Mouse (Mus musculus) layer of hippocampus, postnatal 36 days (tissue): ENCODE data around the gene Eya2. TPM values are rescaled to one million over a fixed set of nuclear protein-coding genes. Genes with fewer than 3 reads are reported as not detected.

Experiments used
- DNase-seq, 2 experiments: peaks; one replicate each; pipeline ENCODE4 v3.0.0; 2022
- total RNA-seq, 2 experiments: library from RNA; stranded (reverse); gene quantifications; 2 replicates each; pipeline ENCODE4 v1.2.3; 2021

The Eya2 gene
- total RNA-seq, 2 experiments from 2014 or later: 2.5 to 3.2 TPM

DNA sequence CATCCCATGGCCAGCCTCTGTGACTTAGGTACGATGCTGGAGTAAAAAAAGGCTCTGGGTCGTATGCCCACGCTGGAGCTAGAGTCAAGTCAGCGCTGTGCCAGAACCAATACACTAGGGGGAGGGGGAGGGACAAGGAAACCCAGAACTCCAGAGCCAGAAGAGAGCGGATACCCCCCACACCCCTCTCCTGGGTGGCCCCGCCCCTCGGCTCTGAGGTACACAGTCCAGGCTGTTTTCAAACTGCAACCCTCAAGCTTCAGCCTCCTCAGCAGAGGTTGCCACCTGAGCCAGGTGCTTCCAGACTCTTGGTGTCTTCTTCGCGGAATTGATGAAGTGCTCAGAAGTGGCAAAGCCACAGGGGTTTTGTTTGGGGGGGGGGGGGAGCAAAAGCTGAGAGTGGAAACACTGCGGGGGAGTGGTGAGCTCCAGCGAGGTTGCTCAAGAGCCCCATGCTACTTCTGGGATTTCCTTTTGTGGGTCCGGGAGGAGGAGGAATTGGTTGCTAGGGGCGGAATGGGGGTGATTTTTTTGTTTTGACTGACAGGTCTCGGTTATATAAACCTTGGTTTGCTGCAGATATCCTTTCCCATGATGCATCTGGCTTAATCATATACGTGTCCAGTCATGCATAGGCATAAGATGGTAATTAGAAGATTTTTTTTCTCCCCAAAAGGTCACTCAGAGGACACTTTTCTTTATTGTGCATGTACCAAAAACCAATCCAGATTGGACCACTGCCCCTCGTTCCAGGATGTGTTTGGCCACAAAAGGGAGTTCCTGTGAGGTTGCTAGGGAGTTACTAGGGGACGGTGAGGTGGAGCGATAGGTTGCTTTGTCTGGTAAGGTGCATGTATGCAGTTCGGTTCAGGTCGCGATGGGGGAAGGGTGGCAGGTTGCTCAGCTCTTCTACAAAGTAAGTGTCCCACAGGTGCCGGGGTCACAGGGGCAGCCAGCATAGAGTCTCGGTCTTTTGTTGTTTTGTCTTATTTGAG, 122.6 kb downstream of the Eya2 start:
- DNase-seq: no peak

- DNase-seq: no peak
Observed at GRCm38 (mm10) chr2:165719382-165719781, 124.5 kb downstream of the Eya2 start.

DNA sequence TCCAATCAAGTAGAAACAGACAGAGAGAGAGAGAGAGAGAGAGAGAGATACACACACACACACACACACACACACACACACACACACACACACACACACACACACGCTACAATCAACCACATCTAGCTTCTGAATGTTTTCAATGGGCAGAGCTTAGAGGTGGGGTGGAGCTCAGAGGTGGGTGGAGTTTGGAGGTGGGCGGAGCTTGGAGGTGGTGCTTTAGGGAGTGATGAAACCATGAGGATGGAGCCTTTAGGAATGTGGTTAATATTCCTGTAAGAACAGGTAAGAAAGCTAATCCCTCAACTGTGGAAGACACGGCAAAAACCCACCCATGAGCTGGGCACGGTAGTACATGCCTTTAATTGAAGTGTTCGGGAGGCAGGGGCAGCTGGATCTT, 127.1 kb downstream of the Eya2 start:
- DNase-seq: no peak

DNA sequence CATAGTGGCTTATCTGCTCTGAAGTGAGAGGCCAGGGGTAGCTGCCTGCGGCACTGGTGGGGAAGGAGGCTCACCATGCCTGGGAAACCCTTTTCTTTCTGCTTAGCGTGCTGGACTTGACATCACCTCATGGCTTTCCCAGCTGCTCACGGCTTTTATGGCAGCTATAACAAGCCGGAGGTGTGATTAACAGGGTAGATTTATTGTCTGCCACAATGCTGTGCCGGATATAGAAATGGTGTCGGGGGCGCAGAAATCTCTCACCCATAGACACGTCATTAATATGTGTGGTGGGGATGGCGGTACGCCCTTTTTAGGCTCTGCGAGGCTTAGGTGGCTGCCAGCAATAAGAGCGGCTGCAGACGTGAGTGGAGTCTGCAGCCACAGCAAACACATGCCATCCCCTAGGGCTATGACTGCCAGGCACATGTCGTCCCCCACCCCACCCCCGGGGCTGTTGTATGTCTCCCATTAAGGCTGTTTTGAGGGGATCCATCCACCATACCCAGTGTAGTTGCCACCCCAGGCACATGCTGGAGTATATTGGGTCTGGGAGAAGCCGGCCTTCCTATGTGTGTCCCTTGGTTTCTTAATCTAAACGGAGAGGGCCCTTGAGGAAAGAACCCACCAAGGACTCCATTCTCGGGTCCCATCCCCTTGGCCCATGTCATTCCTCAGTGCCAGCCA, 137.9 kb downstream of the Eya2 start:
- no peak for DNase-seq

- DNase-seq: no peak
Observed at GRCm38 (mm10) chr2:165733701-165734100, 138.9 kb downstream of the Eya2 start.

DNA sequence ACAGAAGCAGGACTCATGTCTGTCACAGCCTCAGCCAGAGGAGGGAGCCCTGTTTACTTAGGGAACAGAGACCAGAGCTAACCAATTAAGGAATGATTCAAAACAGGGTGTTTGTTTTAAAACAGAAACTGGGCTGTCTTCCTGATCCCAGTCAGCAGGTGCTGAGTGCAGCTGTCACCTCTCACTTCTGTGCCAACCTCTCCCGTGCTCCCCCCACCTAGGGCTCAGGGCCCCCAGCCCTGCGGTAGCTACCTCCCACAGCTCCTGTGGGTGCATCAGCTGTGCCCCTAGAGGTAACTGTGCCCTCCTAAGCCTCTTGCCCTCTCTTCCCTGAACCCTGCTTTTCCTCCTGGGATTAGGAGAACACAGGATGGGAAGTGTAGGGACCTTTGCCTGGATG, 141.5 kb downstream of the Eya2 start:
- no peak for DNase-seq

GRCm38 (mm10) chr2:165740381-165740780, 145.5 kb downstream of the Eya2 start:
- DNase-seq: no peak

GRCm38 (mm10) chr2:165740982-165741381, 146.2 kb downstream of the Eya2 start:
- no peak for DNase-seq

DNA sequence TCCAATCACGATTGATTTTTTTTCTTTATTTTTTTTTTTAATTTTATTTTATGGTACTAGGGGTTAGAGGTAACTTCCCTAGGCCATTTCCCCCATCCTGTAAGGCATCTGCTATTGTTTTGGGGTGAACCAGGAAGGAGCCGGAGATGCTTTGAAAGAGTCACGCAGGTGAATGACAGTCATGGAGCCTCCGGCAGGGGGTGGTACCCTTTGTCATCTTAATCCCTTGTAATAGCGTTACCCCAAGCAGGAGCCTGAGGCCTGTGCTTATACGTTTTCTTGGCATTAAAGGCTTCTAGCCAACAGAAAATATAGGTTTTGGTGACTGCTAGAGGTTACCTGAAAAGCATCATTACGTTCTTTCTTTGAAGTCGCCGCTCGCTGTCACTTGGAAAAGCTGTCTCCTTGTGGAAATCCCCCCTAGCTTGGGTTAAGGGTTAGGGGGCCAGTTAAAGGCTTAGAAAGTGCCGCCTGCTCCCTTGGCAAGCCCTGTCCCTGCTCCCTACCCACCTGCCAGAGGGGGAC, 146.8 kb downstream of the Eya2 start:
- DNase-seq: no peak

- DNase-seq: no peak
Observed at GRCm38 (mm10) chr2:165742210-165742786, 147.5 kb downstream of the Eya2 start.

DNA sequence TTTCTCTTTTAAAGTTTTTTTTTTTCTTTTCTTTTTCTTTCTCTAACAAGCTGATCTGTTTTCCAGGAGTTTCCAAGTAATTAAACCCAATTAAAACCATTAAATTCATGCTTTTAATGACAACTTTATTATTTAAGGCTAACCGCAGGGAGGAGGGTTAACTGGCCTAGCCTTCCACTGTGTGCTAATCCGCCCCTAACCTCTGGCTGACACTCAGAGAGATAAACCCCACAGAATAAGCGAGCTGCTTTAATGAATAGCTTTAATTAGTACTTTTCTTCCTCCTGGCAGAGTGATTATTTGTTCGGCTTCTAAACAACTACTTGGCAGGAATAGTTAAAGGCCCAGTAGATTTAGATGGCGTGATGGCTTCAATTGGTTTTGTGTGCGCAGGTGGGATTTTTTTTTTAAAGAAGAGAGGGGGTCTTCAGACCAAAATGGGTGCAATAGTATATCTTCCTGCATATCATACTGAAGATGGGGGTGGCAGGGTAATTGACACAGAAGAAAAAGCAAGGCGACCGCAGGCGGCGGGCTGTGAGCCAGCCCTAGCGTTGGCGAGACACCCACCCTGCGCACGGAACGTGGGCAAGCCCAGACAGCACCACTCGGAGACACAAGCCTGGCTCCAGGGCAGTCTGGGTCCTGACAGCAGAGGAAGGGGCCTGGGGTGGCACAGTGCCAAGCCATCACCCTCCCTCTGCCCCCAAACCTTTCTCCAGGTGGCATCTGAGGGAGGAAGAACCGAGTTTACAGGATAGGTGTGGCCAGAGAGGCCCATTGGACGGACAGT, 150.7 kb downstream of the Eya2 start:
- no peak for DNase-seq

DNA sequence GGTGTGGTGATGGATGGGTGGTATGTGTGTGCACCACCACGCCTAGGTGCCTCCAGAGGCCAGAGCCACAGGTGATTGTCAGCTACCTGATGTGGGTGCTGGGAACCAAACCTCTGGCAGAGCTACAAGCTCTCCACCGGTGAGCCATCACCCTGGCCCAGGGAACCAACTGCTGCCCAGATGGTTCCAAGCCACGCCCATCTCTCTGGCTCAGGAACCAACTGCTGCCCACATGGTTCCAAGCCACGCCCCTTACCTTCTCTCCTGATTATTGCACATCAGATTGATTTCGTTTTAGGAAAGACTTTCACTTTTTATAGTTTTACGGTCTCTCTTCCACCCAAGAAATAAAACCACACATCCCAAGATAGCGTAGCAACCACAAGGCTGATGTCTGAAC, 153.1 kb downstream of the Eya2 start:
- no peak for DNase-seq

GRCm38 (mm10) chr2:165748426-165748825, 153.6 kb downstream of the Eya2 start:
- DNase-seq: no peak

DNA sequence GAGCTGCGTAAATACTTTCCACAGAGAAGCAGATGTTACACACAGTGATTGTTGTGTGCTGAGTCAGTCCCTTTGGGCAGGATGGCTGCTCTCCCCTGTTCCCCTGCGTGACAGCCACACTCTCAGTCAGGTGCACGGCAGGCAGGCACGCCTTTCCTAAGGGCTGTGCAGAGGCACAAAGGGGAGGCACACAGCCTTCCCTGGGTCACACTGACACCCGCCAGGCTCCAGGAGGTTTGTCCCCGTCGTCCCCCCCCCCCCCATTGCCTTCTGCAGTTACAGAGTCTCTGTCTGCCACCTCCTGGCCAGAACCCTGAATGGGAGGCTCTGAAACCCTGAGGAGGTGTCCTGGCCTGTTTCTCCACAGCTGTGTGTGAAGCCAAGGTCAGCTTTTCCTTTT, 156.2 kb downstream of the Eya2 start:
- DNase-seq: no peak

GRCm38 (mm10) chr2:165752704-165753103, 157.9 kb downstream of the Eya2 start:
- no peak for DNase-seq

DNA sequence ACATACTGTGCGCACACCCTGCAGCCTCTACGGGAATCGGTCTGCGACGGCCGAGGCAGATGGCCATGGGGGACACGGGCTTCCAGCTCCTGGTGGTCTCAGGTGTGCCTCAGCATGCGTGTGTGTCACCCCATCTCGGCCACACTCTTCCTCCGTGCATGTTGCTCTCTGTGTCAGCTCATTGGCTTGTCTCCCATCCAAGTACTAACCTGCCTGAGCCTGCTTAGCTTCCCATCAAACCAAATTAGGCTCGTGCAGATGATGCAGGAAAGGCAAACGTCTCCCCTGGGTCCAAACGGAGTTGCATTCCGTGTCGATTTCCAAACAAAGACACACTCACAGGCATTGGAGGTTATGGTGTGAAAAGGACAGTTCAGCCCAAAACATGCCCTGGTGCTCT, 163.0 kb downstream of the Eya2 start:
- DNase-seq: no peak

DNA sequence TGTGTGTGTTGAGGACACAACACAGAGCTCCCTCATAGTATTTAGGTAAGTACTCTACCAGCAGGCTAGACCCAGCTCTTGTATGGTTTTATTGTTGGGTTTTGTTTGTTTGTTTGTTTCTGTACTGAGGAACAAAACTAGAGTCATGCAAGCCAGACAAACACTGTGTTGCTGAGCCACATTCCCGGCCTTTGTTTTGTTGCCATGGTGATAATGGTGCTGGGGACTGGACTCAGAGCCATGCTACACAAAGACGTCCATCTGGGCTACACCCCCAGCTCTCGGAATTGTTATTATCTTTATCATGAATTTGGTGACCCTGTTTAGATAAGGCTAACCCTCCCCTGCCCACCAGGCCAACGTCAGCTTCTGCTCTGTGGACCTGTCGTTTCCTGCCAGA, 163.7 kb downstream of the Eya2 start:
- DNase-seq: no peak

DNA sequence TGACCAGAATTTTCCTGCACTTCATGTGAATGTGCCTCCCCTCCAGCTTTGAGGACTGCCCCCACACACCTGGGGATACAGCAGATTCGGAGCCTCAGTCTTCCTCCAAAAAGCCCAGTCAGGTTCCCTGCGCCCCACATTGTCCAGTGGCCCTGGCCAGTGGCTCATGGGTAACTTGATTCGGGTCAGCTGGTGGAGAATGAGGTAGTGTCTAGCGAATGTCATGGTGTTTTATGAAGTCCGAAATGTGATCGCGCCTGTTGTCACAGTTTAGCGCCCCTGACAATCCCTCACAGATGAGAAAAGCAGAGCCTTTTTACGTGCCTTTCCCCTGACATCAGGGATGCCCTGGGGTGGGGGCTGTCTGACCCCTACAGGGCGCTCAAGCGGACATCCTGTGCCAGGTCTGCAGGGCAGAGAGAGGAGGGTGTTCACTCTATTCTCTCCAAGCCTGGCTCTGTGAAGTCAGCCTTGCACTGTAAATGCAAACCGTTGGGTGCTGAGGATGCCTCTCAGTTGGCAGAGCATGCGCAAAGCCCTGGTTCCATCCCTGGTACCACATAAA, 164.7 kb downstream of the Eya2 start:
- DNase-seq: no peak

- no peak for DNase-seq
Observed at GRCm38 (mm10) chr2:165768805-165769358, 174.1 kb downstream of the Eya2 start.

DNA sequence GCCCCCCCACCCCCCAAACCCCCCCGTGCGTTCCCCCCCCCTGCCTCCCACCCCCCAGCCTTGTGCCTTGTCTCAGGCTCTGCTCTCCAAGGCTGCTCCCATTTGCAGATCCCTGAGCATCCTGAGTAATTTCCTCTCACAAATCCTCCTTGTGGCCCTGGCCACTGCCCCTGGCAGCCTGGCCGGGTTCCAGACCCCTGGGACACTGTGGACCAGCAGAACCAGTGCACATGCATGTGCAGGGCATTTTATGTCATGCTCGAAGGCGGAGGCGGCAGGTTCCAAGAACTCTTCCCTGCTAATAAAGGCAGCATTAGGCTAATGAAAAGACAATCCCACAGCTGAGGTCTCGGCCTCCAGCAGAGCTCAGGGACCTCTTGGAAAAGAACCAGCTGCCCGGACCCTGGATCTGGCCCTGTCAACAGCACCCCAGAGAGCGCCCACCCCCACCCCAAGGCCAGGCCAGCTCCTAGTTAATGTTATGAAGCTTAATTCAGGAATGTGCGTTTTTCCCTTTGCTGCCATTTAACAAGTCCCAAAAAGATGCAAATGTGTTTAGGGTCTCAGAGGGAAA, 174.6 kb downstream of the Eya2 start:
- no peak for DNase-seq

GRCm38 (mm10) chr2:165778927-165779326, 184.1 kb downstream of the Eya2 start:
- DNase-seq: peak; percentile 74 to 80
